Mouse (Mus musculus) adrenal gland, adult (tissue): ENCODE results near the gene App.

Experiments used
- DNase-seq, 2 experiments: peaks; one replicate each; pipeline ENCODE4 v3.0.0; 2022 to 2023; ENCODE audit warnings: low spot score in 1 of 2; ENCODE audit not compliant: inconsistent age in 2 of 2

The App gene

GRCm38 (mm10) chr16:84916772-84917171 lies 256.8 kb downstream of the App start:
- DNase-seq, result no peak

- DNase-seq, result no peak
Measured at GRCm38 (mm10) chr16:84911477-84912165, 261.9 kb downstream of the App start.

GRCm38 (mm10) chr16:84902995-84903394 lies 270.6 kb downstream of the App start:
- no peak for DNase-seq
